ENCODE assay signal across 17 mouse cellular contexts in the genomic region with DNA sequence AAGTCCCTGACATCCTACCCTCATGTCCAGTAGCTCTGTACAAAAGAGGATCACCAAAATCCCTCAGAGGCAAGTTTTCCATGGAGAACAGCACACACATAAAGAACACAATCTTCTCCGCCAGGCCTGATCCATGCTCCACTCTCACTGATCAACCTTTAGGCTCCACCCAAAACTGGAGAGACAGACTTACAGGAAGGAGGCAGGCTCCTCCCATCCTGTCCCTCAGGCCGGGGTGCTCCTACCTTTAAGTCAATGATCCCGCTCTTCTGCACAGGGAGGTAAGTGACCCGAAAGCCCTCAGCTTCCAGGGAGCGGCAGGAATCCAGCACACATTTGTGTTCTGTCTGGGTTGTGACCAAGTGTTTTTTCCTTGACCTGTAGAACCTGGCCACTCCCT.
"Had no signal": no experiment of that assay in that cellular context is flagged by ENCODE, and none has a peak within 500 bp of the region (broad histone marks: within the 10 kb centered on the region; RNA-seq: fewer than 3 reads in every experiment).

No protein-coding gene starts in this region.

- DNase-seq: gastrocnemius, postnatal 14 days; gastrocnemius, postnatal 36 days; heart, adult 2 months; heart, postnatal 10 days; heart, postnatal 4 days; kidney, adult 2 months; kidney, adult 9 months; kidney, postnatal 14 days; kidney, postnatal 36 days; layer of hippocampus, adult 9-11 months; layer of hippocampus, postnatal 36 days; left cerebral cortex, postnatal 4 days; liver, embryonic 13.5 days had no signal

- ATAC-seq: hindbrain, embryonic 16.5 days; inflammation-experienced regulatory T-cells, adult 6 months; intestine, embryonic 15.5 days; intestine, postnatal 0 days had no signal
